Mouse (Mus musculus): ENCODE data around the gene Tenm2.

Tenm2 gene

DNA sequence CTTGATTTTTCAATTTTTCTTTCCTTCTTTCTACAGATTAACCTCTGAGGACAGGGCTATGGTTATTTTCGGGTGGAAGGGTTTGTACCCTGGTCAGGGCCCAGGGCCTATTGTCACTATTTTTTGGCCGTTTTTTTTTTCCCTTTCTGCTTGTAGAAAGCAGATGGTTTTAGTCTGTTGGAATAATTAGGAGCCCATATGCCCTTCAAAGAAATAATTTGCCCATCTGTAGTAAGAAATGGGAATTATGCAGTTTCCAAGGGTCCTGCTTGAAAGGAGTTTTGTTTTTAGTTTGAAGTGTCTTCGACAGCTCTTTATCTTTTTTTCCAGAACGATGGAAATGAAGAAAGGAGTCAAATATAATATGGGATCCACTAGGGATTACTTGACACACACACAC lies 1245.8 kb downstream of the Tenm2 start:
- no peak for DNase-seq (ENCODE audit: low spot score in 2 of 2)

DNA sequence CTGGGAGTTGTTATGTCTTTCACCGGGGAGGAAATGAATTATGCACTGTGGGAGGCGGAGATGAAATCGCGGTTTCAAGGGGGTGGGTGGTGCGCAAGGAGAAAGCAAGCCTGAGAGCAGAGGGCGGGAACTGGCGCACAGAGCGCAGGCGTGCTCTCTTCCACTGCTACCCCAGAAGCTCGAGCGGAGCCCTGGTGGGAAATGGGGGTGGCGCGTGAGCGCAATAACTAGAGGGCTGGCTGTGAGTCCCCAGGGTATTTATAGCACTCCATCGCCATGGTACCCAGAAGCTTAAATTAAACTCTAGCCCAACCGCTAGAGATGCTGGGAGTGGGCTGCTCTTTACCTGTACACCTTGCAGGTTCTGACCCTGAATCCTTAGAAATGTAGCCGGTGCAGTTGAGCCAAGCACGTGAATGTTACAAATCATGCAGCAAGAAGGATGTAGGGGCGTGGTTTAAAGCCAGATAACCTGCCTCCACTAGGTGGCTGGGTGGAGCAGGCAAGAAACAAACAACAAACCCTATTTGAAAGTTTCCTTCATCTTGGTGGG lies 1249.8 kb downstream of the Tenm2 start:
- no peak for DNase-seq (ENCODE audit: low spot score in 2 of 2)

DNA sequence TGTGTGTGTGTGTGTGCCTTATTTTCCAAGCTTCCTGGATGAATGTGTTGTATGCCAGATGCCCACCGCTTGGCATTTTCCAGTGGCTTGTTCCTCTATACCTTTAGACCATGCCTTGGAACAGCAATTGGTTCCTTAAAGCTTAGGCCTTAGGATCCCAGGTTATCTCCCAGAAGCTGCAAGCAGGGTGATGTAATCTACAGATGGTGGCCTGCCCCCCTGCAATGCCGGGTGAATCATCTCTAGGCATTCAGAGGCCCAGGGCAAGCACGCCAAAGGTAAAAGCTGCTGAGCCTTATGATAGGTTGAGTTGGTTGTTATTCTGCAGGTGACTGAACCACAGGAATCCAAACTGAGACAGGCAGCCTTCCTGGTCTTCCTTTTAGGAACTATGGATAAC lies 1253.0 kb downstream of the Tenm2 start:
- DNase-seq (ENCODE audit: low spot score in 2 of 2): peak in 1 of 2 experiments; percentile 20

DNA sequence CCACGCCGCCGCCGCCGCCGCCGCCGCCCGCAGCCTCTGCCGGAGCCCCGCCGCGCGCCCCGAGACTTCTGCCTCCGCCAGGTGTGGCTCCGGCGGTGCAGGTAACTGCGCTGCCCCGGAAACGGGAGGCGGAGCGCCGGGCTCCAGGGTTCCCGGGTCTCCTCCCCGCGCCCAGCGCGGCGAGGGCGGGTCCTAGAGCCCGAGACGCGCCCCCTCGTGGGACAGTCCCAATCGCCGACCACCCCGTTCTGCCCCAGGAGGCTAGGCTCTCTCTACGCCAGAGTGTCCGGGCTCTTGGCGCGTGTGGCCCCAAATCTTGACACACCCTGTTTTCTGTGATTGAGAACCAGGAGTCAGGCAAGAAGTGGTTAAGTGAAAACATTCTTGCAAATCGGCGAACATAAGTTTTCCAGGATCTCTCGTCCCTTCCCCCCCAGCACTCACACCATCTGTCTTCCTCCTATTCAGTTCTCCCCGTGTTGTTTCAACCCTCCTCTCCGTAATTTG lies 1255.3 kb downstream of the Tenm2 start, which contains the start of gene Wwc1:
Gene Wwc1 (minus strand): TSS at position 117 of the 507 bp plus-strand sequence.
- DNase-seq (ENCODE audit: low spot score in 2 of 2): peak; percentile 65 to 66

DNA sequence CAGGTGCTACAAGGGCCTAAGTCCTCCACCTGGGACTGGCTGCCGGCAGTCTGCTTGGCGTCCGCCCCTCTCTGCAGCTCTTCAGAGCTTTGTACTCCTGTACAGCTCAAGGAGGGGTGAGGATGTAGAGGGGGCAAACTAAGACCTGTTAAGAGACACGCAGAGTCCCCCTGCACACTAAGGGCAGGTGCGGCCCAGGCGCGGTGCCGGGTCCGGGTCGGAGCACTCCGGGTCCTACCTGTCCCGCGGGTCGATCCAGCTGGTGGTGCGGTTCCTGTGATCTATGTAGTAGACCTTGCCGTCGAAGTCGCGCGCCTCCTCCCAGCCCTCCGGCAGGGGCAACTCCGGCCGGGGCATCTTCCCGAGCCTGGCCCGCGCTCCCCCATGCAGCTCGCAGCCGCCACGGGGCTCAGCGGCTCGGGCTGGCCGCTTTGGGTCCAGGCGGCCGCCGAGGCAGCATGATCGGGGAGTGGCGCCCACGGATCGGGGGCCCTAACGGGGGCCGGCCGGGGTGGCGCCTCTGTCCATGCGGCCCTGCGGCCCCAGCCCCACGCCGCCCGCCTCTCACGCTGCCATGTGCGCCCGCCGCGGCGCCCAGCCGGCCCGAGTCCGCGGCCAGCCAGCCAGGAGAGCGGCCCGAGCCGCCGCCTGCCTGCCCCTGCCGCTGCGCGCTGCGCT lies 1255.9 kb downstream of the Tenm2 start:
- DNase-seq (ENCODE audit: low spot score in 2 of 2): peak in 1 of 2 experiments; percentile 14

DNA sequence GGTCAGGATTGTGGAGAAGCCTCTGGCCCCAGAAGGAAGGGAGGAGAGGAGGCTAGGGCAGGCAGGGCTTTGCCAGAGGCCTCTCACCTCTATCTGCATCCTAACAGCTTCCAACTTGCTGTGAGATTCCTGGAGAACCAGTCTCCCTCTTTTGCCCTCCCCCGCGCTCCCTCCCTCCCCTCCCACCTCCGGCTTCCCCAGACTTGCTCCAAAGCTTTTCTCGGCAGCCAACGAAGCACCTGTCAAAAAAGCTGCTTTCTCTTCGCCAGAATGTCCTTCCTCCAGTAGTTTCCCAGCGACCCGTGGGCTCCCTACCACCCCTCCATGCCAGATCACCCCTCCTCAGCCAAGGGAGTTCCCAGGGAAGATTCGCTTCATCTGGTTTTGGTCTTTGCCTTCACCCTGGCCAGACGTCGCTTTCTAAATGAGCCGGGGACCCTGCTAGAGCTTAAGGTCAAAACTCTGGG lies 1256.5 kb downstream of the Tenm2 start:
- no peak for DNase-seq (ENCODE audit: low spot score in 2 of 2)

DNA sequence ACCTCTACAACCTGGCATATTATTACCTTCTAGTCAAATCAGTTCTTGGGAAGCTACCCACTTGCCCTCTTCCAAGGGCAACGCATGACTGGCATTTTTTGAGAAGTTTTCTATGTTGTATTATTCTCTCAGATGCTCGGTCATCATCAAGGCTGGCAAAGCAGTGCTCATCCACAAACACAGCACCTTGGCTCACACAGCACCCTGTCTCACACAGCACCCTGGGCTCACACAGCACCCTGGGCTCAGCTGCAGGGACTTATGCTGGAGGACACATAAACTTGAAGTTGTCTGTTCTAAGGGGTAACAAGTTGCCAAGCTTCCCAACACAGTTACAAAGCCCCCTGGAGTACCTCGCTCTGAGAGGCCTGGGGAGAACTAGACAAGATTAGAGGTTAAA lies 1258.0 kb downstream of the Tenm2 start:
- DNase-seq (ENCODE audit: low spot score in 2 of 2): no peak

DNA sequence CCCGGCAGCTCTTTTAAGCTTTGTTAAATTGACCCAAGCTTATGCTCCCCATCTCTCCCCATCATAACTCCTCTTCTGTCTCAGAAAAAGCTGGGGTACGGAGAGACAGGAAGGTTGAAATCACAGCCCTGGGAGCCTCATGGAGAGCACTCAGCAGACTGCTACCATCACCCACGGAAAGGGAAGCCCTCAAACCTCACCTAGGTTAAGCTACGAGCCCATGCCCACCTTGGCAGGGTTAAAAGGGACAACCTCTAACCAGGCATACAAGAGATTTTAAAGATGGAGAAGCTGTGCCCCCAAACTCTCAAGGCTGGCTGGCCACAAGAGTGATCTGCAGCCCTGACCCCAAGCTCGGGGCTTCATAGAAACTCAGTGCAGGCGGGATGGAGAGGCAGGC lies 1258.7 kb downstream of the Tenm2 start:
- no peak for DNase-seq (ENCODE audit: low spot score in 2 of 2)

DNA sequence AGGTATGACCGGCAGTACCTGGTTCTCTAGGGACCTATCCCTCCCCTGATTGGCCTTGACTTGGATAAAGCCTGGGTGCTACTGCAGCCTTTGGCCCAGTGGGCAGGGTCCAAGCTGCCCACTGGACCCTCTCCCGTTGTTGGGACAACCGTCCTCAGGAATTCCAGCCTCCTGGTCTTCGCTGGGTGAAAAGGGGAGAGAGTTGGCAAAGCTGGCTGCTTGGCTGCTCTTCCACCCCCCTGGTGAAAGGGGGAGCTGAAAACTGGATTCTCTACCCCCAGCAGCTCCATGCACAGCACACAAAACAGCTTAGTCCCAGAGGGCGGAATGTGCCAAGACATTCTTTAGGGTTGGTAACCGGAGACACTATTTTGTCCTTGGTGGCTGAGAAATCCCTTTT lies 1259.3 kb downstream of the Tenm2 start:
- no peak for DNase-seq (ENCODE audit: low spot score in 2 of 2)

DNA sequence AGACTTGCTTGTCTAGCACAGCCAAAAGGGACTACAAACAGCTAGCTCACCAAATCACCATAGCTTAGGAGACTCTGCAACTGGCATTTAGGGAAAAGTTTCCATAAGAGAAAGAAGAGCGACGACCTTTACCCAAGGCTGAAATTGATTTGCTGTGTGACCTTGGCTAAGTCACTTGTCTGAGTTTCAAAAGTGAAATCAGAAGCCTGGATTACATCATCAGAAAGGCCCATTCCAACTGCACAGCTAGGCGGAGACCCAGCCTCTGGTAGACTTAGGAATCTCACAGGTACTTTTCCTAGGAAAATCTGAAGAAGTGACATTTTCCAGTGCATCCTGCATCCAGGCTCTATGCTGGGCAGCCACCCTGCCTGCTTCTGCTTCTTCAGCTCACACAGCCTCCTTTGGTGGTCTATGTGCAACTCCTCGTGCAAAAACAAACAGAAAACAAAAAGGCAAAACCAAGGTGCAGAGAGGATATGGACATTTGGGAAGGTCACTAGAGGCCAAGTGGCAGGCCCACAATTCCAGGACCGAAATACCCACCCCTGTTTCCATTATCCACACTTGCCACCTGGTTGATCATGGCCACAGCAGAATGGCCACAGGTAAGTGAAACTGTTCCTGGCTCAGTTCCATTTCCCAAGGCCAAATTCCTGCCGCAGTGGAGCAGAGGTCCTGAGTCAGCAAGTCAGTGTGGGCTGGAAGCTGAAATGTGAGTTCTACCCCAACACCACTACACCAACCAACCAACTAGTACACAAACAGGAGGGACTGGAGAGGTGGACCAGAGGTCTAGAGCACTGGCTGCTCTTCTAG lies 1260.9 kb downstream of the Tenm2 start:
- DNase-seq (ENCODE audit: low spot score in 2 of 2): no peak

DNA sequence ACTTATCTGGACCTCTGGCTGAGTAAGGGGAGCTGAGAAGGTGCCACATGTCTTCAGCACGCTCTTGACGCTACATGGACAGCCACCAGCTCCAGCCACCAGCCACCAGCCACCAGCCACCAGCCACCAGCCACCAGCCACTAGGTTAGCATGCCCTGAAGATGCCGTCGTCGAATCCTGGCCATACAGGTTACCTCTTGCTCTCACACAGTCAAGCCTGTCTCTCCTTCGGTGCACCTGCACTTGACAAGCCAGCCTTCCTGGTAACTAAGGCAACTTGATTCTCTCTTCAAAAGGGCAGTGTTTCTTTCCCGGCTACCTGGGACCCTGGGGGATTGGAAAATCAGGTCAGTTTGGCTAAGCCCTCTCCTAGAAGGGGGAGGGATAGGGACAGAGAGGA lies 1262.6 kb downstream of the Tenm2 start:
- DNase-seq (ENCODE audit: low spot score in 2 of 2): no peak

DNA sequence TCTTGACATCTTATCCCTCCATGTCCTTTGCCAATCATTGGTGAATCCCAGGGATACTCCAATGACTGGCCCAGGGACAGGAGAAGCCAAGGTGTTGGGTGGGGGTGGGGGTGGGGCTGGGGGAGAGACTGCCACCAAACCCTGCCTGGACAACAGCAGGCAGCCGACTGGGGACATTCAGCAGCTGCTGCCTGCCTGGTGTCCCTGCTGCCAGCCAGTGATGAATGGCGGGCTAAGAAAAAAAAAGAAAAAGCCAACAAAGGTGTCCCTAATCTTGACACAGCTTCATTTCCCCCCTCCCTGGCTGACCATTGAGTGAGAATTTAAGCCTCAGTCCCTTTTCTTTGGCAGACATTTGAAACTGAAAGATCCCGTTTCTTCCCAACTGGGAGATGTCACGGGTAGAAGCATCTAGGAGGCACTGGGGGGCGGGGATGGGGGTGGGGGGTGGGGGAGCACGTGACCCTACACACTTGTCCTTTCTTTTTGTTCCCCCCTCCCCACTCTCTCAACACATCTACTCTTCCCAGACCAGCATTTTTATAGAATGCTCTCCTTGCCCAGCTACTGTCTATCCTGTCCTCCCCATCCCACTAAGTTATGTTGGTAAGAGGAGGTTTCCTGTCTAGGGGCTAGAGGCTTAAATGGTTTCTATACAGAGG lies 1263.4 kb downstream of the Tenm2 start:
- DNase-seq (ENCODE audit: low spot score in 2 of 2): no peak

DNA sequence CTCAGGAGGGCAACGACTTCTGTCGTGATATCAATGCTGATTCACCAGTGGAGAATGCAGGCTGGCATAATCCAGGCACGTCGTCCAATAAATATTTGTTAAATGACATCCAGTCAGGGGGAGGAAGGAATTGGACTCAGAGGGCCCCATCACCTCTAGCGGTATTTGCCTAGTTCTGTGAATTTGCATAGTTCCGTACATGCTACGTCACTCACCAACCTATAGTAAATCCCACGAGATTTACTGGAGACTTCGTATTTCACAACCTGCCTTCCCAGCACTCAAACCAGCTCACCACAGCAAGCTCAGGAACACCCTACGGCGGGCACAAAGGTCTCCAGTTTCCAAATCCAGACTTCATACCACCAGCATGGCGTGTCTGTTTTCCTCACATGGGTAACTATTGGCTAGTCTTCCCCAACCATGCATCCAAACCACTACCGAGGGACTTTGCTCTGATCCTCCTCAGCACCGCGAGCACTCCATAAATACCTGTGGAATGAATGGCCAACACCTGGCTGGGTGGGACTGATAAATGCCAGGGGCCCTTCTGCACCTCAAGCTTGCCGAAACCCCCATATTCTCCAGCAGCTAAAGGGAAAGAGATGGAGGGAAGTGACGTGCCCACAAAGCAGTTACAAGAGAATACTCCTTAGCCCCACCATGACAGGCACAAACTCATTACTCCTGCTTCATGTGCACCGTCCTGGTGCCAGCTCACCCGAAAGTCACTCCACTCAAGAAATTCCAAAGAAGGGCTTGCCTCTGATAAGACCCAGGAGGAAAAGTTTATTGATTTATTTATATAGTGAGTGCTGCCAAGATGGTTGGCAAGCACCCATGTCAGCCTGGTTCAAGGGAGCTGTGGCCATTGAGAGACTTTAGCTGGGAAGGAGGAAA lies 1264.7 kb downstream of the Tenm2 start:
- peak in 1 of 2 experiments; percentile 30 for DNase-seq (ENCODE audit: low spot score in 2 of 2)

DNA sequence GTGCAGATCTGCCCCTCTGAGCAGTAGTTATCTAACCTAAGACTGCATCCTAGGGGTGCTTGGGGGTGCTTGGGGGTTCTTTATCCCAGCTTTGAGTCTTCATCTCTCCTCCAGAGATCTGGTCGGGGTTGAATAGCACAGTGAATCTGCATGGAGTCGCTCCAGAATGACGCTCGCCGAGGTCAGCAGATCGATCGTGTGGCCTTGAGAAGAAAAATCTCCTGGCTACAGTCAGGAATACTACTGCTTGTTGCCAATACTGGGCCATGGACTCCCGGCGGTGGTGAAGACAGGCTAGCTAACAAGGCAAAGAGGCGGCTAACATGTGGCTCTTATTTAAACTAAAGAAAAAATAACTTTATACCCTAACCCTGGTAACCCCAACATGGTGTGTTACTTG lies 1267.5 kb downstream of the Tenm2 start:
- no peak for DNase-seq (ENCODE audit: low spot score in 2 of 2)

DNA sequence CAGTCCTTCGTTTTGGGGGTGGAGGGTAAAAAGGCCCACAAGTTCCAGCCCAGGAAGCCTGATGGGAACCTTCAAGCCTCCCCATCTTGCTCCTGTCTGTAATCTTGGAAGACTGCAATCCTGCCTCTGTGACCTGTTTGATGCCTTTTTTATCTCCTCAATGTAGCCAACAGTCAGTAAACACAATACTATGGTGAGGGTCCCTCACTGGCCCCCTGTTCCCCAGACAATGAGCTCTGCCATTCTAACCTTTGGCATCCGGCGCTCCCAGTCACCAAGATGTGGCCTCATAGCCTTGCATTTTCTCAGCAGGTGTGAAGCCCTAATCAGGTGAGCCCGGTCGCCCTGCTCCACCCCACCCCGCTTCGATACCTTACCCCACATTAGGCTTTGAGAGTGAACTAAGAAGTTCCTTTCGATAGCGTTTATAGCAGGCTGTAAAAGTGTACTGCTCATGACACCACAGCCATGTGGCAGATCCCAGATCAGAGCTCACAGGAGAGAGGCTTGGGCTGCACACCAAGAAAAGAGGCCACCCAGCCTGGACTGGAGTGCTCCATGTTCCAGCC lies 1271.7 kb downstream of the Tenm2 start:
- no peak for DNase-seq (ENCODE audit: low spot score in 2 of 2)

DNA sequence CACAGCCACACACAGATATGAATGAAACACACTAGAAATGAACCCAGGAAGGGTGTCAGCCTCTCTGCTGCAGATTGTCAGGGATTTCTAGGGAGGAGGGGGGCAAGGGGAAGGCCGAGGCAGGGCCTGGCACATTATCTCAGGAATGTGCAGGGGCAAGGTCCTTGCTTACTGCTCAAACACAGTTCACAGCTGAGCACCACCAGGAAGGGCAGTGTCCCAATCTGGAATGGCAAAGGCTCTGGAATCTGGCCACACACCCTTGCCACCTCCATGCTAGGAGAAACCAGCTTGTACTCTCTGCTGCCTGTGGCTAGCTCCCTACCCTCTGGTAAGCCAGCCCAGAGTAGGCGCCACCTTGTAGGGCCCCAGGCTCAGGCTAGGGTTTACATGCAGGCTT lies 1272.2 kb downstream of the Tenm2 start:
- DNase-seq (ENCODE audit: low spot score in 2 of 2): no peak

DNA sequence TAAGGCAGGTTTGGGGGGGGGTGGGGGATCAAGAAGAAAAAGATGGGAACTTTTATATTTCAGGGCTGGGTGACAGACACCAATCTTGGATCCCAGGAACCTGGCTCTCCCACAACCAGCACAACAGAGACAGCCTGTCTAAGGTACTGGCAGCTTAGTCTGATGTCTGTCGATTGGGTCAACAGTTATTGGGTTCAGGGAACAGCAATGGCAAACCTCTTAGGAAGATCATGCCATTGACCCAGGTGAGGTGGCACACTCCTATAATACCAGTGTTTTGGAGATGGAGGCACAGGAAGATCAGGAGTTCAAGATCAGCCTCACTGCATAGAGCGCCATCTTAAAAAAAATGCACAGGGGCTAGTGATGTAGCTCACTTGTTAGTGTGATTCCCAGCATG lies 1273.3 kb downstream of the Tenm2 start:
- no peak for DNase-seq (ENCODE audit: low spot score in 2 of 2)

DNA sequence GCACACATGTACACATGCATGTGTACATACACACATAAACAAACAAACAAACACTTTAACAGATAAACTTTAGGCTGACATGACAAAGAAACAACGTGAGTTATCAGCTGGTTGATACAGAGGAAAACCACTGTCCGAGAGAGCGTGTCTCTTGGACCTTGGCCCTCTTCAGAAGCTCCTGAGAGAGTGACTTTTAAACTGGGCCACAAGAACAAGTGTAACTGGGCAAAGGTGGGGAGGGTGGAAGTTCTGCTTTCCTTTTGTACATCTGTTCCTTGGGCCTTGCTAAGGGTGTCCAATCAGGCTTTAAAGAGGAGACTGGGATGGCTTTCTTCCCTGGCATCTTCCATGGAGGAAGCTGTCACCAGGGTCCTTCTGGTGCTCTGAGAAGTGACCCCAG lies 1276.5 kb downstream of the Tenm2 start:
- no peak for DNase-seq (ENCODE audit: low spot score in 2 of 2)

All from urinary bladder, postnatal 36 days (tissue).